In genomic region chr17:33865330-33866030, GRCm38 (mm10) we compare ENCODE assay signal across 9 mouse cellular contexts. TPM values are rescaled to one million over a fixed set of nuclear protein-coding genes. Genes with fewer than 3 reads are reported as not detected.
A peak's percentile ranks its signal among the peaks of the same experiment; 100 is the strongest.
DNase-seq lines count a peak whose midpoint lies in the region; ATAC-seq and TF ChIP-seq lines count a peak whose summit lies in the region.
"Had no signal": no experiment of that assay in that cellular context is flagged by ENCODE, and none has a peak within 500 bp of the region (broad histone marks: within the 10 kb centered on the region; RNA-seq: fewer than 3 reads in every experiment).

No protein-coding gene starts in this region.

- no peak for ATAC-seq in hindbrain, embryonic 11.5 days (ENCODE audit: low FRiP score)
- no peak for ATAC-seq in hindbrain, embryonic 13.5 days (ENCODE audit: low FRiP score)

- no peak for TF ChIP-seq POLR2A in cortical plate, adult 2 months (IDR thresholded peaks at IDR 0.05; ENCODE audit: extremely low read depth, insufficient read depth, low read length)
- no peak for TF ChIP-seq POLR2A in olfactory bulb, adult 2 months (IDR thresholded peaks at IDR 0.05; ENCODE audit: insufficient read depth, low read depth, low read length)

- H3K9me3 ChIP-seq in hindbrain, embryonic 11.5 days (ENCODE audit: control insufficient read depth, low read length) = no peaks in the 10 kb centered on the region
- H3K9me3 ChIP-seq in hindbrain, embryonic 13.5 days = no peaks in the 10 kb centered on the region
- no peaks in the 10 kb centered on the region for H3K9me3 ChIP-seq in ES-E14 (ENCODE audit: control insufficient read depth, insufficient read depth, low read depth, low read length)

- H3K36me3 ChIP-seq in hindbrain, embryonic 11.5 days (ENCODE audit: control insufficient read depth, insufficient read depth, low read length) = no peaks in the 10 kb centered on the region
- H3K36me3 ChIP-seq in hindbrain, embryonic 13.5 days = no peaks in the 10 kb centered on the region
- no peaks in the 10 kb centered on the region for H3K36me3 ChIP-seq in ES-E14 (ENCODE audit: control insufficient read depth, insufficient read depth, low read length, poor library complexity, severe bottlenecking)

- no peaks in the 10 kb centered on the region for H3K27me3 ChIP-seq in hindbrain, embryonic 11.5 days (ENCODE audit: control insufficient read depth, insufficient read depth, low read length)
- H3K27me3 ChIP-seq in hindbrain, embryonic 13.5 days = no peaks in the 10 kb centered on the region

- DNase-seq in hindbrain, embryonic 11.5 days (ENCODE audit: low spot score) = peak; percentile 53
- peak; percentile 77 for DNase-seq in ES-E14 (ENCODE audit: low read depth, low spot score)
- DNase-seq in heart, postnatal 36 days = peak; percentile 13 to 37
- peak; percentile 79 to 81 for DNase-seq in left cerebral cortex, postnatal 36 days (ENCODE audit: low spot score in 2 of 2)
- no peak for DNase-seq in ovary, postnatal 10 days (ENCODE audit: low spot score)

- WGBS in hindbrain, embryonic 11.5 days = 49% methylated on average over 9 of the region's 9 CpGs
- WGBS in hindbrain, embryonic 13.5 days = 37% methylated on average over 9 of the region's 9 CpGs
- 15% methylated on average over 9 of the region's 9 CpGs for WGBS in olfactory bulb, adult 2 months

- no peak overlapping the region for H3K27ac ChIP-seq in hindbrain, embryonic 11.5 days (ENCODE audit: low read depth, low read length)
- no peak overlapping the region for H3K27ac ChIP-seq in hindbrain, embryonic 13.5 days
- no peak overlapping the region; the same call in 1 of the 2 replicates for H3K27ac ChIP-seq in ES-E14 (ENCODE audit: insufficient read depth, low read depth, low read length, poor library complexity, severe bottlenecking)
- no peak overlapping the region for H3K27ac ChIP-seq in cortical plate, adult 2 months (ENCODE audit: insufficient read depth, low read length)
- no peak overlapping the region for H3K27ac ChIP-seq in olfactory bulb, adult 2 months (ENCODE audit: insufficient read depth, low read depth, low read length)

- H3K4me1 ChIP-seq in hindbrain, embryonic 11.5 days (replicated peaks; ENCODE audit: control insufficient read depth, insufficient read depth, low read length) = no peaks in the 10 kb centered on the region
- H3K4me1 ChIP-seq in hindbrain, embryonic 13.5 days (replicated peaks) = no peaks in the 10 kb centered on the region
- 0 out of 4 replicates have a peak, but pooled peaks cover 0 to 2% of the 10 kb centered on the region in 2 experiments for H3K4me1 ChIP-seq in ES-E14 (ENCODE audit: control insufficient read depth in 2 of 2, insufficient read depth in 2 of 2, low read length in 2 of 2, poor library complexity in 1 of 2)
- H3K4me1 ChIP-seq in cortical plate, adult 2 months (ENCODE audit: control insufficient read depth, insufficient read depth, low read length) = peaks cover 3% of the 10 kb centered on the region; the same call in 1 of the 2 replicates
- peaks cover 3% of the 10 kb centered on the region for H3K4me1 ChIP-seq in olfactory bulb, adult 2 months (ENCODE audit: control insufficient read depth, insufficient read depth, low read length)

- in situ Hi-C loops in ES-E14 (cut with MboI; ENCODE audit: low sequenced_read_pairs in 2 of 2, unreplicated experiment in 2 of 2) = no loop called here

- no peak overlapping the region for H3K9ac ChIP-seq in hindbrain, embryonic 11.5 days (ENCODE audit: low read depth, low read length)
- H3K9ac ChIP-seq in hindbrain, embryonic 13.5 days = no peak overlapping the region
- H3K9ac ChIP-seq in ES-E14 (ENCODE audit: insufficient read depth, low read depth, low read length, poor library complexity, severe bottlenecking) = peak overlapping the region; percentile 73; the same call in 1 of the 2 replicates

- H3K4me2 ChIP-seq in hindbrain, embryonic 11.5 days (replicated peaks; ENCODE audit: low read depth, low read length) = no peak overlapping the region
- H3K4me2 ChIP-seq in hindbrain, embryonic 13.5 days = no peak overlapping the region

- intact Hi-C loops in heart, postnatal 36 days (cut with DNase I) = no loop called here
- intact Hi-C loops in left cerebral cortex, postnatal 36 days (cut with DNase I) = no loop called here

- H3K4me3 ChIP-seq in hindbrain, embryonic 11.5 days (ENCODE audit: low read depth, low read length) = no peak overlapping the region
- H3K4me3 ChIP-seq in hindbrain, embryonic 13.5 days = no peak overlapping the region
- 0 out of 4 replicates have a peak overlapping the region, but pooled peaks of 1 of the 2 experiments have one; percentile 25 for H3K4me3 ChIP-seq in ES-E14 (ENCODE audit: insufficient read depth in 1 of 2, low read depth in 1 of 2, low read length in 2 of 2, poor library complexity in 1 of 2, severe bottlenecking in 1 of 2)
- no peak overlapping the region for H3K4me3 ChIP-seq in cortical plate, adult 2 months (ENCODE audit: insufficient read depth, low read length)
- H3K4me3 ChIP-seq in olfactory bulb, adult 2 months (ENCODE audit: insufficient read depth, low read depth, low read length) = peak overlapping the region; percentile 12; the same call in 1 of the 2 replicates

- peak; percentile 72 for TF ChIP-seq CTCF in cortical plate, adult 2 months (IDR thresholded peaks at IDR 0.05; ENCODE audit: extremely low read depth, insufficient read depth, low read length)
- peak; percentile 37; the same call in 1 of the 2 replicates for TF ChIP-seq CTCF in olfactory bulb, adult 2 months (IDR thresholded peaks at IDR 0.05; ENCODE audit: insufficient read depth, low read depth, low read length)

TF ChIP-seq in ES-E14, 5 proteins besides CTCF, POLR2A, EP300 and RAD21:
- TF ChIP-seq ZNF384 (IDR thresholded peaks at IDR 0.05; ENCODE audit: low read depth, low read length) (no peak), CHD2 (IDR thresholded peaks at IDR 0.05; ENCODE audit: low read depth, low read length) (no peak), HCFC1 (IDR thresholded peaks at IDR 0.05; ENCODE audit: borderline replicate concordance, insufficient read depth, low read length) (peak; percentile 23; the same call in 1 of the 2 replicates), ZC3H11A (IDR thresholded peaks at IDR 0.05; ENCODE audit: borderline replicate concordance, low read depth, low read length) (0 out of 2 replicates have a peak, but pooled peaks have one; percentile 18), MAFK (IDR thresholded peaks at IDR 0.05; ENCODE audit: insufficient read depth, low read depth, low read length) (no peak)

RNA-seq across cellular contexts. Expression of gene Gm7029, which starts 8.2 kb away (rescaled TPM):
- not detected in 2 replicates for polyA plus RNA-seq in hindbrain, embryonic 11.5 days (2014; fragmentation: Nextera tagmentation; extraction: Ambion mirVana)
- polyA plus RNA-seq in hindbrain, embryonic 13.5 days (2015; fragmentation: Nextera tagmentation; extraction: Ambion mirVana) = not detected in 2 replicates
- 11.6 and 19.7 TPM in 2 replicates for total RNA-seq in ES-E14 (2012; rRNA removed)
- not detected in 2 replicates for polyA plus RNA-seq in cortical plate, adult 2 months (2012; rRNA removed)
- total RNA-seq in heart, postnatal 36 days (2021) = not detected
- total RNA-seq in left cerebral cortex, postnatal 36 days (2021) = not detected
- polyA plus RNA-seq in olfactory bulb, adult 2 months (2012; ENCODE audit: insufficient read depth, insufficient read length, low replicate concordance, missing spikeins) = not detected in 2 replicates
- polyA plus RNA-seq: gonadal fat pad, adult 2 months had no signal

RNA-seq across cellular contexts. Expression of gene Cd320, which starts 22.6 kb away (rescaled TPM):
- polyA plus RNA-seq in hindbrain, embryonic 11.5 days (2014; fragmentation: Nextera tagmentation; extraction: Ambion mirVana) = 73.7 and 76.1 TPM in 2 replicates
- 59.0 and 60.3 TPM in 2 replicates for polyA plus RNA-seq in hindbrain, embryonic 13.5 days (2015; fragmentation: Nextera tagmentation; extraction: Ambion mirVana)
- 131 and 228 TPM in 2 replicates for total RNA-seq in ES-E14 (2012; rRNA removed)
- polyA plus RNA-seq in cortical plate, adult 2 months (2012; rRNA removed) = 30.0 and 33.0 TPM in 2 replicates
- 10 to 100 TPM; 28.6 to 34.6 TPM for total RNA-seq in heart, postnatal 36 days (2021)
- 10 to 100 TPM; 24.8 to 27.5 TPM for total RNA-seq in left cerebral cortex, postnatal 36 days (2021)
- not detected in 2 replicates for polyA plus RNA-seq in olfactory bulb, adult 2 months (2012; ENCODE audit: insufficient read depth, insufficient read length, low replicate concordance, missing spikeins)

RNA-seq across cellular contexts. Expression of gene Kifc1, which starts 25.0 kb away (rescaled TPM):
- polyA plus RNA-seq in hindbrain, embryonic 11.5 days (2014; fragmentation: Nextera tagmentation; extraction: Ambion mirVana) = 5.3 and 9.9 TPM in 2 replicates
- polyA plus RNA-seq in hindbrain, embryonic 13.5 days (2015; fragmentation: Nextera tagmentation; extraction: Ambion mirVana) = 1.8 and 2.1 TPM in 2 replicates
- total RNA-seq in ES-E14 (2012; rRNA removed) = 149 and 187 TPM in 2 replicates
- 2.0 and 2.3 TPM in 2 replicates for polyA plus RNA-seq in cortical plate, adult 2 months (2012; rRNA removed)
- 1 to 10 TPM in 1 of 2 experiments, under 1 TPM in 1; 0.87 to 1.5 TPM for total RNA-seq in heart, postnatal 36 days (2021)
- 1 to 10 TPM; 2.4 to 3.1 TPM for total RNA-seq in left cerebral cortex, postnatal 36 days (2021)
- polyA plus RNA-seq in olfactory bulb, adult 2 months (2012; ENCODE audit: insufficient read depth, insufficient read length, low replicate concordance, missing spikeins) = not detected in 2 replicates

RNA-seq across cellular contexts. Expression of gene Platr17, which starts 39.5 kb away (rescaled TPM):
- polyA plus RNA-seq in hindbrain, embryonic 11.5 days (2014; fragmentation: Nextera tagmentation; extraction: Ambion mirVana) = 0.86 TPM in 1 of 2 replicates, not detected in the other
- 0.41 and 0.49 TPM in 2 replicates for polyA plus RNA-seq in hindbrain, embryonic 13.5 days (2015; fragmentation: Nextera tagmentation; extraction: Ambion mirVana)
- 33.2 and 46.0 TPM in 2 replicates for total RNA-seq in ES-E14 (2012; rRNA removed)
- 1.7 TPM in 2 replicates for polyA plus RNA-seq in cortical plate, adult 2 months (2012; rRNA removed)
- total RNA-seq in heart, postnatal 36 days (2021) = not detected
- under 1 TPM; 0.70 to 0.96 TPM for total RNA-seq in left cerebral cortex, postnatal 36 days (2021)
- polyA plus RNA-seq in olfactory bulb, adult 2 months (2012; ENCODE audit: insufficient read depth, insufficient read length, low replicate concordance, missing spikeins) = not detected in 2 replicates
- polyA plus RNA-seq: gonadal fat pad, adult 2 months had no signal

RNA-seq across cellular contexts. Expression of gene Ndufa7, which starts 41.1 kb away (rescaled TPM):
- polyA plus RNA-seq in hindbrain, embryonic 11.5 days (2014; fragmentation: Nextera tagmentation; extraction: Ambion mirVana) = 445 and 467 TPM in 2 replicates
- 497 and 540 TPM in 2 replicates for polyA plus RNA-seq in hindbrain, embryonic 13.5 days (2015; fragmentation: Nextera tagmentation; extraction: Ambion mirVana)
- total RNA-seq in ES-E14 (2012; rRNA removed) = 639 and 871 TPM in 2 replicates
- polyA plus RNA-seq in cortical plate, adult 2 months (2012; rRNA removed) = 304 and 328 TPM in 2 replicates
- 100 to 1,000 TPM; 648 to 672 TPM for total RNA-seq in heart, postnatal 36 days (2021)
- 100 to 1,000 TPM; 212 to 213 TPM for total RNA-seq in left cerebral cortex, postnatal 36 days (2021)
- polyA plus RNA-seq in olfactory bulb, adult 2 months (2012; ENCODE audit: insufficient read depth, insufficient read length, low replicate concordance, missing spikeins) = 751 TPM in 1 of 2 replicates, not detected in the other

Comparison
In these comparisons a context has a peak if more than half of its experiments do, and no peak if none do; other contexts are left out.
1. RNA of gene Cd320, which starts 22.6 kb away (polyA plus RNA-seq): 73.7 to 76.1 TPM in hindbrain, embryonic 11.5 days, 59.0 to 60.3 TPM in hindbrain, embryonic 13.5 days and 30.0 to 33.0 TPM in cortical plate, adult 2 months; not detected in olfactory bulb, adult 2 months; every median in the first group is over 10 times any median in the second.